Mouse (Mus musculus) heart, embryonic 12.5 days (tissue): ENCODE data around the gene Aldh1b1. TPM values are rescaled to one million over a fixed set of nuclear protein-coding genes. Genes with fewer than 3 reads are reported as not detected.

Experiments
- ATAC-seq: fragments of 200-750 bp; cut with Nextera tagmentation; 2 replicates; pipeline ENCODE4 v1.8.0; 2017; ENCODE audit warnings: moderate TSS enrichment, moderate library complexity; ENCODE audit not compliant: insufficient number of reproducible peaks, low FRiP score
- H3K27ac ChIP-seq: fragments of 300-500 bp; sonication (generic); 2 replicates; pipeline ENCODE4 v1.5.1; 2016; ENCODE audit warnings: mild to moderate bottlenecking, moderate library complexity; ENCODE audit not compliant: poor library complexity, severe bottlenecking
- H3K27me3 ChIP-seq: fragments of 300-500 bp; sonication (generic); replicated peaks from 2 replicates; pipeline ENCODE4 v1.6.1; 2016; ENCODE audit warnings: mild to moderate bottlenecking, moderate library complexity
- H3K36me3 ChIP-seq: fragments of 300-500 bp; sonication (generic); 2 replicates; pipeline ENCODE4 v1.6.1; 2016; ENCODE audit warnings: mild to moderate bottlenecking, moderate library complexity
- H3K4me1 ChIP-seq: fragments of 300-500 bp; sonication (generic); replicated peaks from 2 replicates; pipeline ENCODE4 v1.6.1; 2016; ENCODE audit warnings: mild to moderate bottlenecking
- H3K4me2 ChIP-seq: fragments of 300-500 bp; sonication (generic); 2 replicates; pipeline ENCODE4 v1.6.1; 2016; ENCODE audit warnings: mild to moderate bottlenecking, moderate library complexity
- H3K4me3 ChIP-seq: fragments of 300-500 bp; sonication (generic); 2 replicates; pipeline ENCODE4 v1.5.1; 2016; ENCODE audit warnings: mild to moderate bottlenecking
- H3K9ac ChIP-seq: fragments of 300-500 bp; sonication (generic); 2 replicates; pipeline ENCODE4 v1.6.1; 2016; ENCODE audit warnings: mild to moderate bottlenecking, moderate library complexity
- H3K9me3 ChIP-seq: fragments of 300-500 bp; sonication (generic); replicated peaks from 2 replicates; pipeline ENCODE4 v1.6.1; 2016; ENCODE audit warnings: mild to moderate bottlenecking, moderate library complexity
- WGBS: fragments of 180-500 bp; shearing (Covaris S2); methylation state at CpG from one replicate; pipeline ENCODE4 v1.1.7; 2016; 5-methylcytosine and 5-hydroxymethylcytosine counted together
- polyA plus RNA-seq: library from polyadenylated mRNA; unstranded; fragments of >200 nt; fragmentation: Nextera tagmentation; extraction: Ambion mirVana; gene quantifications from 2 replicates; pipeline ENCODE4 v1.2.1, GENCODE M21; 2016

The Aldh1b1 gene
- polyA plus RNA-seq, 1 experiment from 2014 or later = 104 TPM

GRCm38 (mm10) chr4:45764141-45764494 is 34.7 kb upstream of the Aldh1b1 start:
- 0 out of 2 replicates have a peak overlapping the region, but pooled peaks have one; percentile 6 for H3K27ac ChIP-seq
- no peak for ATAC-seq

GRCm38 (mm10) chr4:45765121-45765564 is 33.7 kb upstream of the Aldh1b1 start:
- WGBS = 4% methylated on average over 16 of the region's 16 CpGs
- H3K9me3 ChIP-seq = no peaks in the 10 kb centered on the region
- peak overlapping the region; percentile 23 for H3K4me3 ChIP-seq
- H3K36me3 ChIP-seq = no peaks in the 10 kb centered on the region
- no peak overlapping the region for H3K27ac ChIP-seq
- H3K27me3 ChIP-seq = peaks cover 16% of the 10 kb centered on the region
- peak overlapping the region; percentile 37; the same call in 1 of the 2 replicates for H3K9ac ChIP-seq
- peak overlapping the region; percentile 57 for H3K4me2 ChIP-seq
- ATAC-seq = no peak
- H3K4me1 ChIP-seq = peaks cover 74% of the 10 kb centered on the region

More at GRCm38 (mm10) chr4:45764141-45764494, 34.7 kb upstream of the Aldh1b1 start:
- WGBS = 3% methylated on average over 10 of the region's 10 CpGs
- peak overlapping the region; percentile 14 for H3K4me3 ChIP-seq
- H3K36me3 ChIP-seq = no peaks in the 10 kb centered on the region
- H3K9ac ChIP-seq = peak overlapping the region; percentile 26; the same call in 1 of the 2 replicates
- peak overlapping the region; percentile 61 for H3K4me2 ChIP-seq
- no peaks in the 10 kb centered on the region for H3K9me3 ChIP-seq
- peaks cover 12% of the 10 kb centered on the region for H3K27me3 ChIP-seq
- peaks cover 65% of the 10 kb centered on the region for H3K4me1 ChIP-seq

GRCm38 (mm10) chr4:45765565-45766201 is 33.1 kb upstream of the Aldh1b1 start:
- H3K9ac ChIP-seq = peak overlapping the region; percentile 37; the same call in 1 of the 2 replicates

GRCm38 (mm10) chr4:45766774-45767173 is 32.0 kb upstream of the Aldh1b1 start:
- ATAC-seq = no peak
- Histone ChIP-seq H3K27ac (no peak overlapping the region), H3K4me2 (no peak overlapping the region), H3K27me3 (peaks cover 16% of the 10 kb centered on the region), H3K36me3 (no peaks in the 10 kb centered on the region), H3K4me3 (no peak overlapping the region), H3K9me3 (no peaks in the 10 kb centered on the region), H3K4me1 (peaks cover 90% of the 10 kb centered on the region), H3K9ac (no peak overlapping the region)
- 46% methylated on average over 7 of the region's 7 CpGs for WGBS

More at GRCm38 (mm10) chr4:45765565-45766201, 33.1 kb upstream of the Aldh1b1 start:
- Histone ChIP-seq H3K4me1 (peaks cover 80% of the 10 kb centered on the region), H3K4me3 (peak overlapping the region; percentile 23; the same call in 1 of the 2 replicates), H3K36me3 (no peaks in the 10 kb centered on the region), H3K4me2 (peak overlapping the region; percentile 57), H3K27ac (no peak overlapping the region), H3K9me3 (no peaks in the 10 kb centered on the region), H3K27me3 (peaks cover 16% of the 10 kb centered on the region)
- 5% methylated on average over 12 of the region's 18 CpGs for WGBS
- ATAC-seq = no peak

GRCm38 (mm10) chr4:45767891-45768558 is 30.8 kb upstream of the Aldh1b1 start:
- no peaks in the 10 kb centered on the region for H3K9me3 ChIP-seq
- H3K4me1 ChIP-seq = peaks cover 88% of the 10 kb centered on the region
- H3K36me3 ChIP-seq = no peaks in the 10 kb centered on the region
- WGBS = 14% methylated on average over 11 of the region's 11 CpGs
- H3K4me3 ChIP-seq = no peak overlapping the region
- H3K9ac ChIP-seq = no peak overlapping the region
- H3K27ac ChIP-seq = 0 out of 2 replicates have a peak overlapping the region, but pooled peaks have one; percentile 11
- no peak overlapping the region for H3K4me2 ChIP-seq
- H3K27me3 ChIP-seq = peaks cover 23% of the 10 kb centered on the region
- peak; percentile 56 for ATAC-seq

GRCm38 (mm10) chr4:45769141-45769540 is 29.7 kb upstream of the Aldh1b1 start:
- Histone ChIP-seq H3K9me3 (no peaks in the 10 kb centered on the region), H3K4me1 (peaks cover 76% of the 10 kb centered on the region), H3K27ac (peak overlapping the region; percentile 49; the same call in 1 of the 2 replicates), H3K4me2 (no peak overlapping the region), H3K9ac (0 out of 2 replicates have a peak overlapping the region, but pooled peaks have one; percentile 18), H3K36me3 (no peaks in the 10 kb centered on the region), H3K27me3 (peaks cover 23% of the 10 kb centered on the region), H3K4me3 (no peak overlapping the region)
- ATAC-seq = no peak
- WGBS = 41% methylated on average over 10 of the region's 10 CpGs

- Histone ChIP-seq H3K4me1 (peaks cover 69% of the 10 kb centered on the region), H3K9ac (0 out of 2 replicates have a peak overlapping the region, but pooled peaks have one; percentile 8), H3K4me3 (no peak overlapping the region), H3K27me3 (peaks cover 20% of the 10 kb centered on the region), H3K9me3 (no peaks in the 10 kb centered on the region), H3K4me2 (no peak overlapping the region), H3K36me3 (no peaks in the 10 kb centered on the region), H3K27ac (peak overlapping the region; percentile 44)
- no peak for ATAC-seq
- 13% methylated on average over 10 of the region's 10 CpGs for WGBS
Measured at GRCm38 (mm10) chr4:45769791-45770637, 28.8 kb upstream of the Aldh1b1 start.

DNA sequence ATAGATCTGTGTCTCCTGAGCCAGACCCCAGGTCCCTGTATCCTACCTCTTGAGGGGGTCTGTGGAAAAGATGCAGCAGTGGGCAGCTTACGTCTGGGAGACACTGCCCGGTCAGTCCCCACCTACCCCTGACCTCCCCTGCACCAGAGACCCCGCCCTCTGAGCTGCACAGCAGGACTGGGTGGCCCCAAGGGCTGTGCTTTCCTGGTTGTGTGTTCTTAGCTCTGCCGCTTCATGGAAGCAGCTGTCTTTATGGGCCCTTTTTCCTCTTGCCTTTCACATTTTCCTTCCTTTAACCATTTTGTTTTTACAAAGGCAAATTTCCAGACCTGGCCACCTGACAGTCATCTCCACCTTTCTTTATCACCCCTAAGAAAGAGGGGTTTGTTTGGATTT is 28.2 kb upstream of the Aldh1b1 start:
- peaks cover 63% of the 10 kb centered on the region for H3K4me1 ChIP-seq
- H3K27me3 ChIP-seq = peaks cover 20% of the 10 kb centered on the region
- H3K27ac ChIP-seq = peak overlapping the region; percentile 44; the same call in 1 of the 2 replicates
- H3K36me3 ChIP-seq = no peaks in the 10 kb centered on the region
- H3K9me3 ChIP-seq = no peaks in the 10 kb centered on the region
- H3K4me2 ChIP-seq = no peak overlapping the region
- no peak overlapping the region for H3K4me3 ChIP-seq
- ATAC-seq = no peak
- WGBS = 22% methylated on average over 4 of the region's 4 CpGs
- 0 out of 2 replicates have a peak overlapping the region, but pooled peaks have one; percentile 8 for H3K9ac ChIP-seq

DNA sequence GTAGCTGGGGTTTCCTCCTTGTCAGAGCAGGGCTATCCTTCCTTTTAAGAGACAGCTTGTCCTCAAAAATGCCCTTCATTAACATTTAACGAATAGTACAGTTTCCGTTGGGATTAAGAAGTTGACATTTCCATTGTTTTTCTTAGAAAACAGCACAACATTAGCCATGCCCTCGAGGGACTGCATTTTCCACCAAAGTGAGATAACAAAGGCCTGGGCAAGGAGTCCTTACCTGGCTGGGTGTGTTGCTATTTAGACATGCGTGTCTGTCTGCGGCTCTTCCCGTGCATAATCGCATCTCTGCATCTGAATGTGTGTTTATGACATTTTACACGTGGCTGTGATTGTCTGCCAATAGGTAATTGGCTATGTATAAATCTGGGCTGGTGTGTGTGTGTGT is 27.6 kb upstream of the Aldh1b1 start:
- H3K9me3 ChIP-seq = no peaks in the 10 kb centered on the region
- H3K27me3 ChIP-seq = peaks cover 20% of the 10 kb centered on the region
- peaks cover 57% of the 10 kb centered on the region for H3K4me1 ChIP-seq
- H3K36me3 ChIP-seq = no peaks in the 10 kb centered on the region
- H3K27ac ChIP-seq = no peak overlapping the region
- WGBS = 26% methylated on average over 8 of the region's 8 CpGs
- H3K9ac ChIP-seq = no peak overlapping the region
- ATAC-seq = no peak
- no peak overlapping the region for H3K4me2 ChIP-seq
- H3K4me3 ChIP-seq = no peak overlapping the region

DNA sequence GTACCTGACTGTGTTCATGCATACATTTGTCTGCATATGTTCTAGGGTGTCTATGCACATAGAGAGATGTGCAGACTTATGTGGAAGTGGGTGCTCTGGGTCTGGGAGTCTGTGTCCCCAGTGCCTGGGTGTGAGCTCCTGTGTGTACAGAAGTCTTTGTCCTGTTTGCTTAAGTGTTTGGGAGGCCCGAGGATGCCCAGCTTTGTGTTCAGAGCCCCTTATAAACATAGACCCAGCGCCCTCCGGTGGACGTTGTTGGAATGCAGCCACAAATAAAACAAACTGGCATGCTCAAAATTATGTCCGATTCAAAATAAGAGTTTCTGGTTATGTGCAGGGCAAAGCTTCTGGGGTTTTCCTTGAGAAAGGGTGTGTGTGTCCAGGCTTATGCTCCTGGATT is 27.2 kb upstream of the Aldh1b1 start:
- Histone ChIP-seq H3K9ac (peak overlapping the region; percentile 22; the same call in 1 of the 2 replicates), H3K9me3 (no peaks in the 10 kb centered on the region), H3K4me1 (peaks cover 53% of the 10 kb centered on the region), H3K27me3 (peaks cover 20% of the 10 kb centered on the region), H3K4me2 (no peak overlapping the region), H3K4me3 (no peak overlapping the region), H3K36me3 (no peaks in the 10 kb centered on the region), H3K27ac (no peak overlapping the region)
- WGBS = 6% methylated on average over 5 of the region's 5 CpGs
- no peak for ATAC-seq
